Mouse (Mus musculus) spleen, adult 2 months (tissue): Measurements from ENCODE around the gene Dcaf15. TPM values are rescaled to one million over a fixed set of nuclear protein-coding genes. Genes with fewer than 3 reads are reported as not detected.

Experiments used
- DNase-seq, 2 experiments: peaks; one replicate each; pipeline versions ENCODE4 v3.0.0 to v3.0.0-alpha.2; 2012 to 2021; ENCODE audit warnings: low spot score in 2 of 2, low read depth in 1 of 2
- H3K27ac ChIP-seq: fragments of 200-500 bp; 2 replicates; pipeline ENCODE4 v1.5.1; 2012; ENCODE audit warnings: low read length, inconsistent platforms; ENCODE audit not compliant: insufficient read depth
- H3K27me3 ChIP-seq: fragments of 200-500 bp; 2 replicates; pipeline ENCODE4 v1.6.1; 2012; ENCODE audit warnings: mild to moderate bottlenecking, moderate library complexity, low read length, inconsistent platforms; ENCODE audit not compliant: control insufficient read depth, insufficient read depth
- H3K36me3 ChIP-seq: fragments of 200-500 bp; 2 replicates; pipeline ENCODE4 v1.6.1; 2012; ENCODE audit warnings: mild to moderate bottlenecking, low read length, inconsistent platforms; ENCODE audit not compliant: control insufficient read depth, insufficient read depth
- H3K4me1 ChIP-seq: fragments of 200-500 bp; 2 replicates; pipeline ENCODE4 v1.6.1; 2011; ENCODE audit warnings: inconsistent platforms; ENCODE audit not compliant: control insufficient read depth, insufficient read depth, insufficient read length
- H3K4me3 ChIP-seq: fragments of 200-500 bp; 2 replicates; pipeline ENCODE4 v1.5.1; 2011; ENCODE audit warnings: mild to moderate bottlenecking, inconsistent platforms; ENCODE audit not compliant: insufficient read depth, insufficient read length; ENCODE audit errors: extremely low read depth
- CTCF ChIP-seq: fragments of 200-500 bp; IDR thresholded peaks from 2 replicates; pipeline ENCODE4 v1.5.1; 2011; ENCODE audit warnings: mild to moderate bottlenecking, inconsistent platforms; ENCODE audit not compliant: insufficient read depth, insufficient read length, insufficient replicate concordance; ENCODE audit errors: extremely low read depth
- POLR2A ChIP-seq: fragments of 200-500 bp; IDR thresholded peaks from 2 replicates; pipeline ENCODE4 v1.6.1; 2011; ENCODE audit warnings: low read depth, low read length, inconsistent platforms
- WGBS: fragments of 180-500 bp; shearing (Covaris S2); methylation state at CpG from one replicate; pipeline ENCODE4 v1.1.7; 2018; 5-methylcytosine and 5-hydroxymethylcytosine counted together
- polyA plus RNA-seq: library from polyadenylated mRNA; depleted of rRNA; stranded (reverse); fragments of >200 nt; gene quantifications from 2 replicates; pipeline ENCODE4 v1.2.3, GENCODE M21; 2012; rRNA removed

Dcaf15 gene
- polyA plus RNA-seq, 1 experiment = 64.1 TPM

DNA sequence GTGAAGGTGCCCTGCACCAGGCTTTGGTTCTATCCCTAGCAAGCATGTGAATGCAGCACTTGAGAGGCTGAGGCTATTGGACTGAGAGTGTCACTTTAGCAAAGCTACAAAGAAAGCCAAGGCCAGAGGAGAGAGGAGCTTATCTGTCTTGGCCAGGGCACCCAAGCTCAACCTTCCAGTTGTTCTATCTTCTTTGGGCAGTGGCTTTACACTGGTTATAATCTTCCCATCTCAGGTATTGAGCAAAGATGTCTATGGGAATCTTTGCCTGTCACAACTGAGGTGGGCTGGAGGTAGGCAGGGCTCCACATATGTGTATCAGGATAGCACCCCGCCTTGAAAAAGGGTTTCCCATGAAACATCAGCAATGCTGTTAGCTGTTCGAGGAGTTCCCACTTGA, 44.3 kb downstream of the Dcaf15 start:
- H3K27me3 ChIP-seq = no peaks in the 10 kb centered on the region
- DNase-seq = no peak
- TF ChIP-seq POLR2A (no peak), CTCF (no peak)
- H3K27ac ChIP-seq = no peak overlapping the region
- whole genome bisulfite sequencing = 86% methylated on average over 2 of the region's 2 CpGs
- H3K4me1 ChIP-seq = peaks cover 18% of the 10 kb centered on the region
- no peak overlapping the region for H3K4me3 ChIP-seq
- H3K36me3 ChIP-seq = no peaks in the 10 kb centered on the region

DNA sequence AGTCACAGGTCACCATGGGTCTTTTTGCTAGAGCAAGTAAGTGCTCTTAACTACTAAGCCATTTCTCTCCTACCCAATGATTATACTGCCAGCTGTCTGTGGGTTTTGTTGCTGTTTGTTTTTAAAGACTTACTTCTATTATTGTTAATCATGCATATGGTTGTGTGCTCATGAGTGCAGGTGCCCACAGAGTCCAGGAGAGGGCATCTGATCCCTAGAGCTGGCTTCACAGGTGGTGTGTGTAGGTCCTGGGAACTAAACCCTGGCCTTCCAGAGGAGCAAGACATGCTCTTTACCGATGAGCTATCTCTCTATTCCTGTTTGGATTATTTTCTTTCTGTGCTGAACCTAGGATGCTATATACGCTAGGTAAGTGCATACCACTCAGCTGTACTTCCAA, 45.3 kb downstream of the Dcaf15 start:
- TF ChIP-seq POLR2A (no peak), CTCF (no peak)

DNA sequence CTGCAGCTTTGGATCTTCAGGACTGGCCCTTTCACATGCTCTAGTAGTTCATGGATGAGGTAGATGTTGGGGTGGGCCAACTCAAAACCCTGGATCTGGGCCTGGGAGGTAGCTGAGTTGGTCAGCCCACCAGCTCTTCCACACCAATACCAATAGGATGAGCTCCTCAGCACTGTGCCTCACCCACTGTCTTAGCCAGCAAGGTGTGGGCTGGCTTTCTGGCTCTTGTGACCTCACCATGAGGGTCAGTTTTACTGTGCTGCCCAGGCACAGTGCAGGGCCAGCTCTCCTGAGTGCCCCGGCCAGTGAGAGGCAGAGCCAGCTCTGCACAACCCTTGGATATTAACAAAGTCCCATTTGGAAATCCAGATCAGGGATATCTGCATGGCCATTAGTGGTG, 46.7 kb downstream of the Dcaf15 start:
- H3K36me3 ChIP-seq = no peaks in the 10 kb centered on the region
- no peak overlapping the region for H3K4me3 ChIP-seq
- no peak for TF ChIP-seq POLR2A
- TF ChIP-seq CTCF = no peak
- 100% methylated on average over 1 of the region's 1 CpGs for WGBS
- H3K4me1 ChIP-seq = no peaks in the 10 kb centered on the region
- H3K27me3 ChIP-seq = no peaks in the 10 kb centered on the region
- H3K27ac ChIP-seq = no peak overlapping the region
- DNase-seq = no peak

More for the DNA sequence above, 45.3 kb downstream of the Dcaf15 start:
- H3K27me3 ChIP-seq = no peaks in the 10 kb centered on the region
- no peak for DNase-seq
- no peak overlapping the region for H3K4me3 ChIP-seq
- H3K36me3 ChIP-seq = no peaks in the 10 kb centered on the region
- peaks cover 9% of the 10 kb centered on the region for H3K4me1 ChIP-seq
- H3K27ac ChIP-seq = no peak overlapping the region
- WGBS = 94% methylated on average over 2 of the region's 2 CpGs

DNA sequence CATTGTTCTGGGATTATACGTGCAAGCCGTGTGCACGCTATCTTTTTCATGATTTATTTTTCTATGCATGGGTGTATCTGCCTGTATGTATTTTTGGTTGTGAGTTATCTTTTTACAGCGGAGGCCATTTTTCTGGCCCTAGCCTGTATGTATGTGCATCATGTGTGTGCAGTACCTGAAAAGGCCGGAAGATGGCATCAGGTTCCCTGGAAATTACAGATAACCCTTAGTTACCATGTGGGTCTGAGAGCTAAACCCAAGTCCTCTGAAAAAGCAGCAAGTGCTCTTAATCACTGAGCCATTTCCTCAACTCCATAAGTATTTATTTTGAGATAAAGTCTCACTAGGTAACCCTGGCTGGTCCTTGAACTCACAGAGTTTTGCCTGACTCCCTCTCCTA, 51.3 kb downstream of the Dcaf15 start:
- H3K27ac ChIP-seq = no peak overlapping the region
- no peak overlapping the region for H3K4me3 ChIP-seq
- no peak for TF ChIP-seq POLR2A
- TF ChIP-seq CTCF = no peak
- no peaks in the 10 kb centered on the region for H3K36me3 ChIP-seq
- H3K4me1 ChIP-seq = no peaks in the 10 kb centered on the region
- 97% methylated on average over 5 of the region's 5 CpGs for WGBS
- no peaks in the 10 kb centered on the region for H3K27me3 ChIP-seq
- no peak for DNase-seq

DNA sequence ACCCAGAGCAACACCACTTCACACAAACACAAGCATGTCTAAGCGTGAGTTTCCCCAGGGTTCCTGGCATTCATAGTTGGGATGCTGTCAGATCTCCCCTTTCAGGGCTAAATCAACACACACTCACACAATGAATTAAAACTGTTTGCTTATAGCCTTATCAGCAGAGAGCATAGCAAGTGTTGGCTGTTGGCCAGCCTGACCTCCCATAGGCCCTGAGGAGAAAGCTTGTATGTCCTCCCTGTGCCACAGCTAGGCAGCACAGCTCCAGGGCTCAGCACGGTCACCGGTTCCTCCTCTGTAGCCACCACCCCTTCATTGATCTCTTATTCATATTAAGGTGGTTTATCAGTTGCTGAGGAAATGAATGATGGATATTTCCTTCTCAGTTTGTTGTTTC, 51.8 kb downstream of the Dcaf15 start:
- Histone ChIP-seq H3K36me3 (no peaks in the 10 kb centered on the region), H3K27ac (no peak overlapping the region), H3K4me3 (no peak overlapping the region), H3K27me3 (no peaks in the 10 kb centered on the region), H3K4me1 (no peaks in the 10 kb centered on the region)
- 68% methylated on average over 3 of the region's 3 CpGs for WGBS
- no peak for TF ChIP-seq POLR2A
- TF ChIP-seq CTCF = no peak
- DNase-seq = no peak

DNA sequence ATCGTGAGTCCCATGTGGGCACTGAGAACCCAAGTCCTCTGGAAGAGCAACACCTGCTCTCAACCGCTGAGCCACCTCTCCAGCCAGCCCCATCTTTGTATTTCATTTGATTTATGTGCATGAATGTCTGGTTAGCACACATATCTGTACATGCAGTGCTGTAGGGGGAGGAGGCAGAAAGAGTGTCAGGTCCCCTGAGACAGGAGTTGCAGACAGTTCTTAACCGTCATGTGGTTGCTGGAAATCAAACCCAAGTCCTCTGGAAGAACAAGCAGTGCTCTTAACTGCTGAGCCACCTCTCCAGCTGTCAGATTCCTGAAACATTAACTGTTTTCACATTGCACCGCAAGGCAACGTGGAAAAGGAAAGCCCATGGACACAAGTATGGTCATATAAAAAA, 56.4 kb downstream of the Dcaf15 start:
- no peak for TF ChIP-seq CTCF
- TF ChIP-seq POLR2A = no peak
- Histone ChIP-seq H3K27me3 (no peaks in the 10 kb centered on the region), H3K4me3 (no peak overlapping the region), H3K36me3 (no peaks in the 10 kb centered on the region), H3K27ac (no peak overlapping the region), H3K4me1 (peaks cover under 1% of the 10 kb centered on the region; the same call in 1 of the 2 replicates)
- no peak for DNase-seq
- 60% methylated on average over 5 of the region's 5 CpGs for WGBS

Other genes starting within 250 kb of the Dcaf15 start
- 28.9 and 41.2 TPM in 2 replicates for gene Adgrl1, start 204.7 kb downstream of the Dcaf15 start, polyA plus RNA-seq
- 1.2 and 1.3 TPM in 2 replicates for gene Gm10644, start 149.6 kb downstream of the Dcaf15 start, polyA plus RNA-seq
- gene Asf1b, start 149.3 kb downstream of the Dcaf15 start, polyA plus RNA-seq = 33.2 and 38.4 TPM in 2 replicates
- 26.7 and 31.5 TPM in 2 replicates for gene Prkaca, start 131.8 kb downstream of the Dcaf15 start, polyA plus RNA-seq
- 39.5 and 53.7 TPM in 2 replicates for gene Samd1, start 107.1 kb downstream of the Dcaf15 start, polyA plus RNA-seq
- gene 1700067K01Rik, start 103.3 kb downstream of the Dcaf15 start, polyA plus RNA-seq = 0.46 and 0.63 TPM in 2 replicates
- 0.60 and 4.4 TPM in 2 replicates for gene 2210011C24Rik, start 92.6 kb downstream of the Dcaf15 start, polyA plus RNA-seq
- gene Palm3, start 83.3 kb downstream of the Dcaf15 start, polyA plus RNA-seq = 0.22 and 0.23 TPM in 2 replicates
- 69.5 and 70.0 TPM in 2 replicates for gene Il27ra, start 62.2 kb downstream of the Dcaf15 start, polyA plus RNA-seq
- gene Rln3, start 59.8 kb downstream of the Dcaf15 start, polyA plus RNA-seq = 3.8 and 5.3 TPM in 2 replicates
- 0.35 and 0.43 TPM in 2 replicates for gene Gm10643, start 39.6 kb downstream of the Dcaf15 start, polyA plus RNA-seq
- gene Rfx1, start 37.9 kb downstream of the Dcaf15 start, polyA plus RNA-seq = 45.6 and 58.3 TPM in 2 replicates
- gene Podnl1, start 21.2 kb upstream of the Dcaf15 start, polyA plus RNA-seq = 11.1 and 12.9 TPM in 2 replicates
- gene Cc2d1a, start 43.2 kb upstream of the Dcaf15 start, polyA plus RNA-seq = 21.0 and 26.6 TPM in 2 replicates
- gene 4930432K21Rik, start 43.3 kb upstream of the Dcaf15 start, polyA plus RNA-seq = 1.4 TPM in 2 replicates
- gene Nanos3, start 80.4 kb upstream of the Dcaf15 start, polyA plus RNA-seq = 1.2 TPM in 1 of 2 replicates, not detected in the other
- gene Zswim4, start 132.3 kb upstream of the Dcaf15 start, polyA plus RNA-seq = 11.3 and 17.5 TPM in 2 replicates
- gene D8Ertd738e, start 145.0 kb upstream of the Dcaf15 start, polyA plus RNA-seq = 68.3 and 88.3 TPM in 2 replicates
- 59.5 and 104 TPM in 2 replicates for gene Mri1, start 152.6 kb upstream of the Dcaf15 start, polyA plus RNA-seq
- gene Ccdc130, start 165.6 kb upstream of the Dcaf15 start, polyA plus RNA-seq = 26.0 and 27.1 TPM in 2 replicates